Mouse (Mus musculus): ENCODE results near the gene Emc10. TPM values are rescaled to one million over a fixed set of nuclear protein-coding genes. Genes with fewer than 3 reads are reported as not detected.

Emc10 gene
- polyA plus RNA-seq (2012; rRNA removed), result 210 and 223 TPM in 2 replicates

DNA sequence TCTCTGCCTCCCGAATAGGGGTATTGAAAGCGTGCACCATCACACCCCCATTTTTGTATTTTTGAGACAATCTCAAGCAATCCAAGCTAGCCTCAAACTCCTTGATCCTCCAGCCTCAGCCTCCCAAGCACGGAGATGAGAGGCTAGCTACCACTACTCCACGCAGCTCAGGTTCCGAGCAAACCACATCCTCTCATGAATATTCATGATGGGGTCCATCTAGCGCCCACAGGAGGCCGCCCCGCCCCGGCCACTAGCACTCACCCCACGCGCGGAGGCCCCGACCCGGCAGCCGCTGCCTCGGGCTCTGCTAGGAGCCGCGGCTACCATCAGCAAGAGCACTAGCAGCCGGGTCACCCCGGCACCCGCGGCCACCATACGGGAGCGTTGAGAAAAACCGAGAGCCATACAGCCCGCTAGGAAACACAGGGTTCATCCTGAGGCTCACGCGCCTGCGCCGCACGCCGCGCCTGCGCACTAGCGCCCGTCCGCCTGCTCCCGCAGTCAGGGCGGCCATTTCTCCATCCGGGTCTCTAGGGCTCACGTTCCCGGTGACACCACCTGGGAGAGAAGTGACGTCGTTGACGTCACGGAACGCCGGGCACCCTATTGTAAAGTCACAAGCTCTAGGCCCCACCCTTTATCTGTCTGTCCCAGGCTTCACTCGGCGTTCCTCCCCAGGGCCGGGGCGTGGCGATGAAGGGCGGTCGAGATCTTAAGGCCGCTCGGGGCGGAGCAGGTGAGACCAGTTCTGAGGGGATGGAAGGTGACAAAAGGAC lies at the start of gene Emc10, which contains the start of gene Fam71e1:
Gene Emc10, minus strand, starts transcription at position 538 of the 779 bp plus-strand sequence.
Gene Fam71e1, plus strand, starts transcription at position 590 of the 779 bp plus-strand sequence.

DNA sequence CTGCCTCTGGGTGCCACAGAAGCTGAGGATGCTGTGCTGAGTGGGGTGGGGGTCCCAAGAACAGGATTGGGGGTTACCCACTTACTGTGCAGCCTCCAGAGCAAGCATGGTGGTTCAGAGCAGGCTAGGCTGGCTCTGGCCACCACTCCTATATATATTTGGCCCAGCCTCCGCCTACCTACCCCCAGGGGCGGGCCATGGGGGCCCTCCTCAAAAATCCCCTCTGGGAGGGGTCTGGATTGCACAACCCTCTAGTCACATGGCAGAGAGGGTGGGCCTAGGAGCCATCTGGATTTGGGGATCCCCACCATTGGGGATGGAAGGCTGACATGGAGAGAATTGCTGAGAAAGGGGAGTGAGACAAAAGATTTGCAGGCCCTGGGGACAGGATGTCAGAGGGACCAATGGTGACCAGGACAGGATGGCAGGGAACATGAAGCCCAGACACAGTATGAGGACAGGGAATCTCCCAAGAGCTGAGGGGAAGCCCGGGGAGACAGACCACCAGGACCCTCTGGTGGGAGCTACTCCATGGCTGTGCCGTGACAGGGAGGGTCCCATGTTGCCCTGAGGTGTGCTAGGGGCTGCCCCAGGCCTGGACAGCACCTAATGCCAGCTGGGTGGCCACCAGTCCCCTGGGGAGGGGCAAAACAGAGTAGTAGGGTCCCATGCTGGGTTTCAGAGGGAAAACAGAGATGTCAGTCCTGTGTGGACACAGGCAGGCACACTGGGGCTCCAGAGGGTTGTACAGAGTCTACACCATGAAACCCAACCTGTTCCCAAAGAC lies 35.8 kb upstream of the Emc10 start, which contains the start of gene Spib:
Gene Spib, minus strand, starts transcription at position 126 of the 787 bp plus-strand sequence.

DNA sequence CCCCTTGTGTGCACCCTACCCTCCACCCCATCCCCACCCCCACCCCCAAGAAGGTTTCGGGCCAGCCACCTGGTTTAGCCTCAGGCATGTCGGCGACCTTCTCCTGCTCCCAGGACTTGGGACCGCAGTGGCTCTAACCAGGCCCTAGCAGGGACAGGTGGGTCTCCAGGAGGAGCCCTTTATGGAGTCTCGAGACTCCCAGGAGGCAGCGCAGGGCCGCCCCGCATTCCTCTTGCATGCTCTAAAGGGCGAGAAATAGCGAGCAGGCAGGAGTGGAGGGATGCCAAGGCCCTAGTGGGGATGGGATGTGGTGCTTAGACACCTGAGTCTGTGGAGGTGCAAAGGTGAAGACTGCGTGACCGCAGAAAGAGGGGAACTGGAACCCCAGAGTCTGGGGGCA lies 28.2 kb upstream of the Emc10 start, which contains the start of gene Mybpc2:
Gene Mybpc2, minus strand, starts transcription at position 155 of the 400 bp plus-strand sequence.

DNA sequence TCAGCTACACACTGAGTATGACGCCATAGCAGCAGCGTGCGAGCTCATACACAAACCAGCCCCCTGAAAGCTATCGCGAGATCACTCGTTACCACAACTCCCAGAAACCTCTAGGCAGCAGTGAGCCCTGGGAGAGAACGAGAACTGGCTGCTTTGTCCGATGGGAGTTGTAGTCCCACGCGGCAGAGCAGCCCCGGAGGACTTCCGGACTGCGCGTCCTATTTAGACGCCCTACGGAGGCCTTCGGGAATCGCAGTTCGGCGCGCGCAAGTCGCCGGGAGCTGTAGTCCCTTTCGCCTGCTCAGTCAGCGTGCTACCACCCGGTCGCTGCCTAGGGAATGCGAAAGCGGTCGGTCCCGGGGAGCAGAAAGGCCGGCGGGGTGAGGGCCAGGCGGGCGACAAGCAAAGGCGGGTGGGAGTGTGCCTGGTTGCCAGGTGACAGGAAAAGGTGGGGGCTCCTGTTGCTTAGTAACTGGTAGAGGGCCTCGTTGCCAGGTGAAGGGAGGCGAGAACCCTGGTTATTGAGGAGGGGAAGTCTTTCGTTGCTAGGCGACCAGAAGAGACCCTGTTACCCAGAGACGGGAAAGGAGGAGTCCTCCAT lies 28.4 kb downstream of the Emc10 start, which contains the start of gene Josd2:
Gene Josd2, plus strand, starts transcription at position 170 of the 601 bp plus-strand sequence.

DNA sequence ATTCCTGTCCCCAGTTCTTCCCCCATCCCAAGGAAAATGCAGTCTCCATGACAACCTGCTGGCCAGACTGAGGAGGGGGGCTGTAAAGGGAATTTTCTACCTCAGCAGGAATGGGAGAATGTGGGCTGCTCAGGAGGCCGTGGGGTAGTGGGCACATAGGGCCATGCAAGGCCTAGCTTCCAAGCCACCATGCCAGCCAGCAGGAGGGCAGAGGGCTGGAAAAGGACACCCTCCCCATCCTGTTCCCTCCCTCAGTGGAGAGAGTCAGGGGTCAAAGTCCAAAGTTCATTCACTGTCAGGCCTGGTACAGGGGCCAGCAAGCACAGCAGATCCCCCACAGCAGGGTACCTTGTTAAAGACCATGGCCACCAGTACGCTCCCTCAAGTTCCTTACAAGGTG lies 31.2 kb downstream of the Emc10 start, which contains the start of gene Aspdh:
Gene Aspdh, plus strand, starts transcription at position 281 of the 400 bp plus-strand sequence.

Other genes starting within 250 kb of the Emc10 start
- 1.3 and 1.7 TPM in 2 replicates for gene 1700028J19Rik, start 249.8 kb downstream of the Emc10 start, polyA plus RNA-seq (2012; rRNA removed)
- gene 2410002F23Rik, start 249.8 kb downstream of the Emc10 start, polyA plus RNA-seq (2012; rRNA removed), result 296 and 311 TPM in 2 replicates
- not detected in 2 replicates for gene Acp4, start 239.2 kb downstream of the Emc10 start, polyA plus RNA-seq (2012; rRNA removed)
- gene Gm15517, start 235.1 kb downstream of the Emc10 start, polyA plus RNA-seq (2012; rRNA removed), result not detected in 2 replicates
- 2.7 and 7.5 TPM in 2 replicates for gene Clec11a, start 189.6 kb downstream of the Emc10 start, polyA plus RNA-seq (2012; rRNA removed)
- gene Shank1, start 186.3 kb downstream of the Emc10 start, polyA plus RNA-seq (2012; rRNA removed), result 23.2 and 35.2 TPM in 2 replicates
- gene Syt3, start 112.4 kb downstream of the Emc10 start, polyA plus RNA-seq (2012; rRNA removed), result 55.4 and 56.4 TPM in 2 replicates
- 4.7 and 5.2 TPM in 2 replicates for gene 1700008O03Rik, start 110.7 kb downstream of the Emc10 start, polyA plus RNA-seq (2012; rRNA removed)
- gene Lrrc4b, start 67.5 kb downstream of the Emc10 start, polyA plus RNA-seq (2012; rRNA removed), result 229 and 267 TPM in 2 replicates
- 13.8 and 16.1 TPM in 2 replicates for gene Aspdh, start 31.1 kb downstream of the Emc10 start, polyA plus RNA-seq (2012; rRNA removed)
- gene Josd2, start 28.5 kb downstream of the Emc10 start, polyA plus RNA-seq (2012; rRNA removed), result 75.4 and 77.8 TPM in 2 replicates
- 25.2 and 26.6 TPM in 2 replicates for gene Fam71e1, start 52 bp upstream of the Emc10 start, polyA plus RNA-seq (2012; rRNA removed)
- gene Mybpc2, start 28.1 kb upstream of the Emc10 start, polyA plus RNA-seq (2012; rRNA removed), result 0.04 and 0.19 TPM in 2 replicates
- 0.04 and 0.09 TPM in 2 replicates for gene Spib, start 35.5 kb upstream of the Emc10 start, polyA plus RNA-seq (2012; rRNA removed)
- 24.0 and 24.6 TPM in 2 replicates for gene Pold1, start 52.3 kb upstream of the Emc10 start, polyA plus RNA-seq (2012; rRNA removed)
- 55.4 and 59.4 TPM in 2 replicates for gene Nr1h2, start 57.4 kb upstream of the Emc10 start, polyA plus RNA-seq (2012; rRNA removed)
- gene Napsa, start 75.9 kb upstream of the Emc10 start, polyA plus RNA-seq (2012; rRNA removed), result 0.19 and 0.27 TPM in 2 replicates
- 14.7 and 17.8 TPM in 2 replicates for gene Kcnc3, start 94.1 kb upstream of the Emc10 start, polyA plus RNA-seq (2012; rRNA removed)
- gene Myh14, start 174.3 kb upstream of the Emc10 start, polyA plus RNA-seq (2012; rRNA removed), result 2.2 and 2.8 TPM in 2 replicates
- not detected in 2 replicates for gene Izumo2, start 212.2 kb upstream of the Emc10 start, polyA plus RNA-seq (2012; rRNA removed)

Measured in central nervous system, embryonic 18 days (tissue).